Mouse (Mus musculus): ENCODE measurements at regions not wholly inside any gene's neighbourhood (a gene's known extent, or its start where the extent isn't known, plus 50 kb on each side); places are given as distances from the start of the nearest gene placed in this dataset.

DNA sequence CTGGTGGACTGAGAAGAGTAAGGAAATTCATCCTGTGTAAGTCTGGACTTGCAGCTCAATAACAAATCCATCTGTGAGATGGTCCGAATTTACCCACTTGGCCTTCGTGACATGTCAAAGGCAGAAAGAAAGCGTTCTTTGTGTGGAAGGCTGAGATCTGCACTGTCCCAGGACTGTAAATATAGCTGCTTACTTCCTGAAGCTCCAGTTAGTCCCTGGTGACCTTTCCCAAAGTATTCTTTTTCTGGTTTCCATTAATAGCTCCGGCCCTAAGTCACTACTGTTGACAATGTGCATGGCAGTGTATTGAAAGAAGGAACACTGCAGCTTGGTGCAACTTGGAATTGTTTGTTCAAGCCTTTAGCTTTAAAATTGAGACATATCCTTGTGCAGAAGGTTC, 163.2 kb downstream of the Tmx1 start:
- no peaks in the 10 kb centered on the region for H3K27me3 ChIP-seq (replicated peaks)
- no peak overlapping the region for H3K9ac ChIP-seq
- no peaks in the 10 kb centered on the region for H3K36me3 ChIP-seq
- no peak overlapping the region for H3K4me2 ChIP-seq
- 61% methylated on average over 4 of the region's 4 CpGs for WGBS
- no peaks in the 10 kb centered on the region for H3K4me1 ChIP-seq
- H3K27ac ChIP-seq, result peak overlapping the region; percentile 7; the same call in 1 of the 2 replicates
- H3K4me3 ChIP-seq (replicated peaks), result no peak overlapping the region
- no peaks in the 10 kb centered on the region for H3K9me3 ChIP-seq
- ATAC-seq (ENCODE audit: insufficient read depth, low FRiP score, low read depth), result no peak

DNA sequence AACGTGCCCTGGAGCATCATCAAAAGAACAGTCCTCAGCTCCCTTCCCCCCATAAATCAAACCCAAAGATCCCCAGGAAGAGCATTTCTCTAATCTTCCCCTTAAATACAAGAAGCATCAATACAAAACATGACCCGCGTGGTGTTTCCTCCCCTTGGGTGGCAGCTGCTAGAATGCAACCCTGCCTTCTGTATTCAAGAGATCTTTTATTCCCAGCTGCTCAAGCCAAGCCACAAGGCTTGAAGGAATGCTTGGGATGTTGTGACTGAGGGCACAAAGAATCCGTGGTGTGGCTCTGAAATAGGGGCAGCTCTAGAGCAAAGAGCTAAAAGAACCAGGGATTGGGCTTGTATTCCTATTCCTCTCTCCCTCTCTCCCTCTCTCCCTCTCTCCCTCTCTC, 163.6 kb downstream of the Tmx1 start:
- H3K4me1 ChIP-seq, result no peaks in the 10 kb centered on the region
- no peak for ATAC-seq (ENCODE audit: insufficient read depth, low FRiP score, low read depth)
- H3K4me2 ChIP-seq, result no peak overlapping the region
- H3K27me3 ChIP-seq (replicated peaks), result no peaks in the 10 kb centered on the region
- H3K9me3 ChIP-seq, result no peaks in the 10 kb centered on the region
- WGBS, result 42% methylated on average over 4 of the region's 4 CpGs
- H3K4me3 ChIP-seq (replicated peaks), result no peak overlapping the region
- no peak overlapping the region for H3K9ac ChIP-seq
- peak overlapping the region; percentile 7; the same call in 1 of the 2 replicates for H3K27ac ChIP-seq
- H3K36me3 ChIP-seq, result no peaks in the 10 kb centered on the region

DNA sequence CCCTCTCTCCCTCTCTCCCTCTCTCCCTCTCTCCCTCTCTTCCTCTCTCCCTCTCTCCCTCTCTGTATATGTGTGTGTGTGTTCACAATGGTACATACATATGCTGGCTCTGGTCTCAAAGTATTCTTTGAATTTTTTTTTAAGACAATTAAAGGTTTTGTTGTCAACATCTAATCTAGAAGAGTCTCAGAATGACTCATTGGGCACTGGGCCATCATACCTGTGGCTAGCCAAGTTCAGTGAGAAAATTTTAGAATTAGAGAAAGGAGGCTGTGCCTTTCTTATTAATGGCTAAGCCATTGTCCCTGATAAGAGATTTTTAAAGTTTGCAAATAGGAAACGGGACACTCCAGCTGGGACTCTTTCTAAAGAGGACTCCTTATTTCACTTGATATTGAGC, 164.1 kb downstream of the Tmx1 start:
- WGBS, result 46% methylated on average over 1 of the region's 1 CpGs
- H3K4me3 ChIP-seq (replicated peaks), result no peak overlapping the region

DNA sequence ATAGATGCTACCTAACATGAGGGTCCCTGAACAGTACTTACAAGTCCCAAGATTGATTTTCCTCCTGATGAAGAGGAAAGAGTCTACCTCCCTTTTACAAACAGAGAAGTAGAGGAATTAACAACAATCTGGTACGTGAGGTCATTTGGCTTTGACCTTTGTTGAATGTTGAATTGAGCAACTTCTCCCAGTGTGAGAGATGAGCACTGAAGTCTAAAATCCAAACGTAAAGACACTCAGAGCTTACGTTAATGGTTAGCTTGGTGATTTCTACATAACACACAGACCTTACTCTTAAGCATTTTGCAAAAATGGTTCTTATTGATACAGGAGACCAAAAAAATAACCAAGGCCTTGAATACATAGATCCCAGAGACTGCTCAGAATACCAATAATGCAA, 165.1 kb downstream of the Tmx1 start:
- H3K4me1 ChIP-seq, result no peaks in the 10 kb centered on the region
- no peak overlapping the region for H3K27ac ChIP-seq
- H3K27me3 ChIP-seq (replicated peaks), result no peaks in the 10 kb centered on the region
- no peaks in the 10 kb centered on the region for H3K36me3 ChIP-seq
- no peak overlapping the region for H3K4me2 ChIP-seq
- no peak for ATAC-seq (ENCODE audit: insufficient read depth, low FRiP score, low read depth)
- H3K4me3 ChIP-seq (replicated peaks), result no peak overlapping the region
- no peak overlapping the region for H3K9ac ChIP-seq
- 72% methylated on average over 3 of the region's 3 CpGs for WGBS
- no peaks in the 10 kb centered on the region for H3K9me3 ChIP-seq

More for the DNA sequence above, 164.1 kb downstream of the Tmx1 start:
- Histone ChIP-seq H3K9me3 (no peaks in the 10 kb centered on the region), H3K36me3 (no peaks in the 10 kb centered on the region), H3K4me2 (no peak overlapping the region), H3K9ac (no peak overlapping the region), H3K27me3 (replicated peaks) (no peaks in the 10 kb centered on the region), H3K27ac (no peak overlapping the region), H3K4me1 (no peaks in the 10 kb centered on the region)
- no peak for ATAC-seq (ENCODE audit: insufficient read depth, low FRiP score, low read depth)

DNA sequence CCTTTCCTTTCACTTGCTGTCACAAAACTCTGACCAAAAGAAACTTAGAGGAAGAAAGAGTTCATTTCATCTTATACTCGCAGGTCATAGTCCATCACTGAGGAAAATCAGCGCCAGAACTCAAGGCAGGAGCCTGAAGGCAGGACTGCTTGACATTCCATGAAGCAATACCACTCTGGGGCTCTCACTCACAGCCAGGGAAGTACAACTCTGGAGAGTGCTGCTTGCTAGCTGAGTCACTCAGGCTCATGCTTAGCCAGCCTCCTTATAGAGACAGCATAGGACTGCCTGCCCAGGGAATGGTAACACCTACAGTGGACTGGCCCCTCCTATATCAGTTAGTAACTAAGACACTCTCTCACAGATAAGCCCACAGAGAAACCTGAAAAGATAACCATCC, 166.5 kb downstream of the Tmx1 start:
- 85% methylated on average over 2 of the region's 2 CpGs for WGBS
- Histone ChIP-seq H3K4me1 (no peaks in the 10 kb centered on the region), H3K9me3 (no peaks in the 10 kb centered on the region), H3K4me2 (no peak overlapping the region), H3K9ac (no peak overlapping the region), H3K4me3 (replicated peaks) (no peak overlapping the region), H3K27ac (no peak overlapping the region), H3K27me3 (replicated peaks) (no peaks in the 10 kb centered on the region), H3K36me3 (no peaks in the 10 kb centered on the region)
- ATAC-seq (ENCODE audit: insufficient read depth, low FRiP score, low read depth), result no peak

DNA sequence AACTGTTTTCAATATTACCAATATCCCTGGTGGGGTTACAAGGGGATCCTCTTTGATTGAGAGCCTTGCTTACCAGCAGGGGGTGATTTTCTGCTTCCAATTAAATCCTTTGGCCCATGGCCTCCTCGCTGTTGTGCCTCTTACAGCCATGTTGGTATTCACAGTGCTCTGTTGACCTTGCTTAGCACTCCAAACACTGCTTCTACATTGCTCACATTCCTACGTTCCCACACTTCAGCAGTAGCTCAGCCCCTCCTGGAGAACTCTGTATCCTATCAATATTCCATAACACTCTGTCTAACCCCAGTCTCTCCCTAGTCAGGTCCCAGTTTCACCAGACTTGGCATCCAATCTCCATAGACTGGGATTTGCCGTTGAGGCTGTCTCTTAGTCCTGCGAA, 169.1 kb downstream of the Tmx1 start:
- Histone ChIP-seq H3K4me3 (replicated peaks) (no peak overlapping the region), H3K9ac (no peak overlapping the region), H3K27ac (no peak overlapping the region), H3K36me3 (no peaks in the 10 kb centered on the region), H3K4me2 (no peak overlapping the region), H3K4me1 (no peaks in the 10 kb centered on the region), H3K9me3 (no peaks in the 10 kb centered on the region), H3K27me3 (replicated peaks) (no peaks in the 10 kb centered on the region)
- ATAC-seq (ENCODE audit: insufficient read depth, low FRiP score, low read depth), result no peak
- WGBS, result 61% methylated on average over 4 of the region's 4 CpGs

DNA sequence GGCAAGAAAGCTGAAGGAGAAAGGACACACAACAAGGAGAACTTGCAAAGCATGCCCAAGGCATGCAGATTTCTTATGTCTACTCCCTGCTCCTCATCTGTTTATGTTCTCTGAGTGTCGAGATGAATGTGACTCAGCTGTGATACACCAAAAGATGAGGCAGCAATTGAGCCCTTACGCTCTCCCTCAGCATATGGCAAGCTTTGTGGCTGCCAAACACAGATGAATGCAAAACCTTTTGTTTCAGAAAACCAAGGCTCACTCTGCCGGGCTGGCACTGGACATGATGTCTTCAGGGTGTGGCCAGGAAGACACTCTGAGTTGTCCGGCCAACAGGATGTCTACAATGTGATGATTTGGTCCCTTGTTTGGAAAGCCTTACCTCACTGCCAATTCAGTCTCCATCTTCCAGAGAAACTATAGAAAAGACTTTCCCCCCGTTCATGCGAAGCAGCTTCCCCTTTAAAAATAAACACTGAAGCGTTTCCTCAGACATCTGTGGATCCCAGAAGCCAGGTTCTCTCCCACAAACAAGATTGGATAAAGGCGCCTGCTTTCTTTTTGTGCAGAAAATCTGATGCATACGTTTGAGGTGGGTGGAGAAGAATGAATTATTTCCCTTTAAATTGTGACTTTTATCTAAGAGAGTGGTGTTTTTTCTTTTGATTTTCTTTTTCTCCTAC, 171.5 kb downstream of the Tmx1 start:
- H3K9ac ChIP-seq, result no peak overlapping the region
- no peak overlapping the region for H3K4me2 ChIP-seq
- H3K4me3 ChIP-seq (replicated peaks), result no peak overlapping the region
- no peaks in the 10 kb centered on the region for H3K4me1 ChIP-seq
- H3K9me3 ChIP-seq, result no peaks in the 10 kb centered on the region
- no peak for ATAC-seq (ENCODE audit: insufficient read depth, low FRiP score, low read depth)
- H3K27me3 ChIP-seq (replicated peaks), result no peaks in the 10 kb centered on the region
- H3K36me3 ChIP-seq, result no peaks in the 10 kb centered on the region
- H3K27ac ChIP-seq, result no peak overlapping the region
- WGBS, result 41% methylated on average over 9 of the region's 9 CpGs

DNA sequence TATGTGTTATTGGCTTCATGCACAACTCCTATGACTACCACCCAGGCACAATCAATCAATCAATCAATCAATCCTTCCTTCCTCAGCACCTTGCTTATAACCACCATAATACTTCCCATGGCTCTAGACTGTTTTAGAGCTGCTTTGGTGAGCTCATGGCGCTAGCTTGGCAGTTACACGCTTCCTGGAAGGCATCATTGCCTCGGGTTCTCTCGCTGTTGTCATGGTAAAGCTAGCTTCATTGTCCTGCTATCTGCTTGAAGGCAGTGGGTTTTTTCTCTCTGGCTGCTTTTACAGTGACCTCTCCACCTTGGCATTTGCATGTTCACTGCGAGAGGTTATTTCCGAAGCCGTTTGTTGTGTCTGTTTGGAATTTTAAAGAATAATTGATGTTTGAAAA, 174.7 kb downstream of the Tmx1 start:
- Histone ChIP-seq H3K4me3 (replicated peaks) (no peak overlapping the region), H3K9ac (no peak overlapping the region), H3K27me3 (replicated peaks) (no peaks in the 10 kb centered on the region), H3K4me2 (no peak overlapping the region), H3K36me3 (no peaks in the 10 kb centered on the region), H3K9me3 (no peaks in the 10 kb centered on the region), H3K4me1 (no peaks in the 10 kb centered on the region), H3K27ac (no peak overlapping the region)
- 67% methylated on average over 7 of the region's 7 CpGs for WGBS
- ATAC-seq (ENCODE audit: insufficient read depth, low FRiP score, low read depth), result no peak

DNA sequence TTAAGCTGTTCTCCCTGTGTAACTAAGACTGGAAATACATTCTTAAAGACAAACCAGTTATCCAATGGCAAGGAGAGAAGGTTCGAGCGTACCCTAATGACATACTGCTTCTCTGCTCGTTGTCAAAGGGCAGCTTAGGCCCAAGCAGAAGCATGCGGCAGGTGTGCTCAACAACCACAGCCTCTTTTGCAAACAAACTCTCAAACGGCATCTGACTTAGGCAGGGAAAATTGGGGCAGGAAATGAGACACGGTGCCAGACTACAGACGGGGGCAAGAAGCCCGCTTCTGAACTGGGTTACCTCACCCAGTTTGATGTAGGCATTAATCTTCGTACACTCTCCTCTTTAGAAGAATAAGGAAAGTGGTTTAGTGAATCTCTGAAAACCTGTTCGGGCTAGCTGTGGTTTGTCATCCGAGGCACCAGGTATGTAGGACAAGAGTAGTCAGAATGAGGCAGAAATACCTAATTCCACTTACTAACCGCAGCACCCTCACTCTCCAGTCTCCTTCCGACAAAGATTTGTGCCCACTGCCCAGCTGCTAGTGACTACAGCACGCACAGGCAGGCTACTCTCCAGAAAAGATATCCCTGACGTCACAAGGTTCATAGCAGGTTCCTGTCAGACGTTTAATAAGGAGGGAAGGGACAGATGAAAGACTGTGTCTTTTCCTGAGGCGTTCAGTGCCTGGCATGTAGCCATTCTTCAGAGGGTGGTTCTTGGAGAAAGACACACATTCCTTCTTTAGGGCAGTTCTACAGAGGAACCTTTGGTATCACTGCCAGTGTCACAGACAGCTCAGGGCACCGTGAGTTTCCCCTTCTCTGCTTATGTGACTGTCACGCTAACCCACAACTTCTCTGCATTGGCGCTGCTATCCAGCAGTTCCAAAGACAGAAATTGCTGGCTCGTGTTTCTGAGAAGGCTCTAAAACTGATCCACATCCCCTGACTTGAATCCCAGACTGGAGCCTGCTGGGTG, 175.8 kb downstream of the Tmx1 start:
- WGBS, result 52% methylated on average over 21 of the region's 21 CpGs
- H3K36me3 ChIP-seq, result no peaks in the 10 kb centered on the region
- no peak overlapping the region for H3K4me2 ChIP-seq
- ATAC-seq (ENCODE audit: insufficient read depth, low FRiP score, low read depth), result peak; percentile 63; the same call in 1 of the 2 replicates
- no peaks in the 10 kb centered on the region for H3K27me3 ChIP-seq (replicated peaks)
- peak overlapping the region; percentile 49 for H3K27ac ChIP-seq
- H3K9me3 ChIP-seq, result no peaks in the 10 kb centered on the region
- H3K4me3 ChIP-seq (replicated peaks), result no peak overlapping the region
- no peak overlapping the region for H3K9ac ChIP-seq
- 0 out of 2 replicates have a peak, but pooled peaks cover 2% of the 10 kb centered on the region for H3K4me1 ChIP-seq

DNA sequence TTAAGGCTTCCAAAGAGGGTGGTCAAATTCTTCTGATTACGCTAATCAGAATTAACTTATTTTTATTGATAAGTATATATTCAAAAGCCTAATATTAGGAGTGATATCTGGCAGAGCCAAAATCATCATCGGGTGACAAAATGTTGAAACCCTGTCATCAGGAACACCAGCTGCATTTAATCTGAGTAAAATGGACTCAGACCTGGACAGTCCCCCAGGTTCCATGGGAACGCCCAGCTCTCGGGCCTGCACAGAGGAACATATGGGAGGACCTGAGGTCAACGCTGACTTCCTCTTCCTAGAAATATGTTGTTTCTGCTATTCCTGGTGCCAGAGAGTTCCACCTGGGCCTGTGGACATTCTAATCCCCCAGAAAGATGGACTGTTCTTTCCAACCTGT, 176.5 kb downstream of the Tmx1 start:
- Histone ChIP-seq H3K9ac (no peak overlapping the region), H3K27ac (peak overlapping the region; percentile 38), H3K4me1 (0 out of 2 replicates have a peak, but pooled peaks cover 6% of the 10 kb centered on the region), H3K27me3 (replicated peaks) (no peaks in the 10 kb centered on the region), H3K4me3 (replicated peaks) (no peak overlapping the region), H3K36me3 (no peaks in the 10 kb centered on the region), H3K4me2 (no peak overlapping the region), H3K9me3 (no peaks in the 10 kb centered on the region)
- no peak for ATAC-seq (ENCODE audit: insufficient read depth, low FRiP score, low read depth)
- WGBS, result 70% methylated on average over 5 of the region's 5 CpGs

DNA sequence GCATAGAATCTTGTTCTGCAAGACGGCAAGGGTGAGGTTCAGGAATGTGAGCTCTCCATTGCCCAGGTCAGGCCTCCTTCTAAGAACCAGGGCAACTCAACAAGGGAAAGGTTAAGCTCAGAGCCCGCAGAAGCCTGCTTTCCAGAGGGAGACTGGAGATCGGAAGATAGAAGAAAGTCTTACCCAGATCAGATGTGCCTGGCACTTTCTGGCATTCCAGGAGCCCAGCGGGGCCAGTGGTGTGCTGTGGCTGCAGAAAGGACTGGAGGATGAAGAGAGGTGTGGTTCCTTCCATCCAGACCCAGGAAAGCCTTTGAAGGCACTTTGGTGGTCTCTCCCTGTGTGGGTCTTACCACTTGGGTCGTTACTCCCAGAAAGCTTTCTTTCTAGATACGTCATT, 178.4 kb downstream of the Tmx1 start:
- no peaks in the 10 kb centered on the region for H3K36me3 ChIP-seq
- H3K27ac ChIP-seq, result no peak overlapping the region
- H3K4me3 ChIP-seq (replicated peaks), result no peak overlapping the region
- H3K27me3 ChIP-seq (replicated peaks), result no peaks in the 10 kb centered on the region
- 63% methylated on average over 6 of the region's 6 CpGs for WGBS
- no peaks in the 10 kb centered on the region for H3K9me3 ChIP-seq
- ATAC-seq (ENCODE audit: insufficient read depth, low FRiP score, low read depth), result no peak
- no peak overlapping the region for H3K4me2 ChIP-seq
- no peak overlapping the region for H3K9ac ChIP-seq
- H3K4me1 ChIP-seq, result 0 out of 2 replicates have a peak, but pooled peaks cover 6% of the 10 kb centered on the region

DNA sequence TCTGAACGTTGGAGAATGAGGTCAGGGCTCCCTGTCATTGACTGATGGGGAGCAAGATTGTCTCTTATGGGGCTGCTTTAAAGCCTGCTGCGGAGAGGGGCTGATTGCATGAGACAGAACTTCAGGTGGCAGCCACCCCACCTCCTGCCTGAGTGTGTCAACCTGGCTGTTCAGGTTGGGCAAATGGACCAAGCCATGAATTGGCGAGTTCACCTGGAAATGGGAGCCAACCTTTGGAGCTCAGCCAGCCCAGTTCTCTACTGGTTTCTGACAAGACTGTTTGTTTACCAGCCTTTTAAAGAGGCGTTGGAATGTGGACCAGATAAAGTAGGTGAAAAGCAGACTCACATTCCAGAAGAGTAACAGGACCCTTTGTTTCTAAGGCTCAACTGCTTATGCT, 180.3 kb downstream of the Tmx1 start:
- H3K4me2 ChIP-seq, result no peak overlapping the region
- no peak overlapping the region for H3K9ac ChIP-seq
- no peak for ATAC-seq (ENCODE audit: insufficient read depth, low FRiP score, low read depth)
- H3K27me3 ChIP-seq (replicated peaks), result no peaks in the 10 kb centered on the region
- 0 out of 2 replicates have a peak, but pooled peaks cover 6% of the 10 kb centered on the region for H3K4me1 ChIP-seq
- WGBS, result 23% methylated on average over 4 of the region's 4 CpGs
- H3K9me3 ChIP-seq, result no peaks in the 10 kb centered on the region
- H3K36me3 ChIP-seq, result no peaks in the 10 kb centered on the region
- H3K27ac ChIP-seq, result no peak overlapping the region
- no peak overlapping the region for H3K4me3 ChIP-seq (replicated peaks)
